Mouse (Mus musculus) c-Kit-positive CD71-positive TER-119-positive erythroid progenitor cells, embryonic 14.5 days (primary cell): ENCODE data around the gene Gm28048.

ENCODE experiments used
- DNase-seq: peaks from one replicate; pipeline ENCODE4 v3.0.0-alpha.2; 2013; ENCODE audit warnings: low spot score

Gene Gm28048

GRCm38 (mm10) chr11:22989786-22990185, 7.9 kb upstream of the Gm28048 start:
- DNase-seq = no peak

GRCm38 (mm10) chr11:22987357-22987756, 5.5 kb upstream of the Gm28048 start:
- no peak for DNase-seq

GRCm38 (mm10) chr11:22985510-22985909, 3.6 kb upstream of the Gm28048 start:
- no peak for DNase-seq

- DNase-seq = no peak
Observed at GRCm38 (mm10) chr11:22982846-22983245, 956 bp upstream of the Gm28048 start.

- DNase-seq = no peak
Observed at GRCm38 (mm10) chr11:22981543-22981950, 343 bp downstream of the Gm28048 start.

GRCm38 (mm10) chr11:22981041-22981440, 849 bp downstream of the Gm28048 start:
- no peak for DNase-seq

GRCm38 (mm10) chr11:22979221-22979620, 2.7 kb downstream of the Gm28048 start:
- no peak for DNase-seq

- DNase-seq = no peak
Observed at GRCm38 (mm10) chr11:22978711-22979110, 3.2 kb downstream of the Gm28048 start.

GRCm38 (mm10) chr11:22978215-22978614, 3.7 kb downstream of the Gm28048 start:
- DNase-seq = no peak

- DNase-seq = no peak
Observed at GRCm38 (mm10) chr11:22973599-22973998, 8.3 kb downstream of the Gm28048 start.

GRCm38 (mm10) chr11:22972746-22973526, 9.0 kb downstream of the Gm28048 start:
- DNase-seq = peak; percentile 81

- peak; percentile 75 for DNase-seq
Observed at GRCm38 (mm10) chr11:22971835-22972709, 9.8 kb downstream of the Gm28048 start, which contains the start of gene Zrsr1. TSS of gene Zrsr1 (plus strand) at chr11:22972005.

- DNase-seq = no peak
Observed at GRCm38 (mm10) chr11:22970546-22970945, 11.3 kb downstream of the Gm28048 start.

GRCm38 (mm10) chr11:22969486-22969885, 12.4 kb downstream of the Gm28048 start:
- no peak for DNase-seq

GRCm38 (mm10) chr11:22965503-22965902, 16.4 kb downstream of the Gm28048 start:
- DNase-seq = no peak

GRCm38 (mm10) chr11:22964401-22964800, 17.5 kb downstream of the Gm28048 start:
- DNase-seq = no peak

GRCm38 (mm10) chr11:22962101-22962500, 19.8 kb downstream of the Gm28048 start:
- no peak for DNase-seq

- DNase-seq = no peak
Observed at GRCm38 (mm10) chr11:22957791-22958374, 24.0 kb downstream of the Gm28048 start.

GRCm38 (mm10) chr11:22956830-22957229, 25.1 kb downstream of the Gm28048 start:
- no peak for DNase-seq

- no peak for DNase-seq
Observed at GRCm38 (mm10) chr11:22956346-22956745, 25.5 kb downstream of the Gm28048 start.

GRCm38 (mm10) chr11:22952668-22953067, 29.2 kb downstream of the Gm28048 start:
- DNase-seq = no peak

- DNase-seq = no peak
Observed at GRCm38 (mm10) chr11:22950131-22950530, 31.8 kb downstream of the Gm28048 start.

GRCm38 (mm10) chr11:22949101-22949500, 32.8 kb downstream of the Gm28048 start:
- DNase-seq = no peak
